In genomic region chr13:22041142-22041536, GRCm38 (mm10) we compare ENCODE assay signal across 8 mouse cellular contexts. TPM values are rescaled to one million over a fixed set of nuclear protein-coding genes. Genes with fewer than 3 reads are reported as not detected.
A peak's percentile ranks its signal among the peaks of the same experiment; 100 is the strongest.
DNase-seq lines count a peak whose midpoint lies in the region; ATAC-seq and TF ChIP-seq lines count a peak whose summit lies in the region.
"Not testable (repeated sequence)": the region's sequence is repeated elsewhere in the genome, so short reads cannot be mapped to it uniquely, and the experiment has no call there.

Gene Hist1h4i, minus strand, starts transcription at chr13:22041362.

- not testable (repeated sequence) for TF ChIP-seq CTCF in lung, embryonic 14.5 days (IDR thresholded peaks at IDR 0.05; ENCODE audit: low read depth)

- H3K4me2 ChIP-seq in lung, embryonic 14.5 days: peak within 1 kb of the TSS; percentile 80

- H3K4me3 ChIP-seq in lung, embryonic 14.5 days (ENCODE audit: low read depth, low read length): peak within 1 kb of the TSS; percentile 46

- H3K27ac ChIP-seq in lung, embryonic 14.5 days (ENCODE audit: low read depth): peak within 1 kb of the TSS; percentile 98

- not testable (repeated sequence) for H3K27me3 ChIP-seq in lung, embryonic 14.5 days (ENCODE audit: insufficient read depth, low read length)

- WGBS in lung, embryonic 14.5 days: 0% methylated on average over 23 of the region's 27 CpGs

- ATAC-seq in frontal cortex, adult (ENCODE audit: low TSS enrichment): peak; percentile 81
- peak; percentile 57 to 61 for ATAC-seq in hematopoietic stem cell, adult 5-6 weeks (replicated peaks in 1 of 2; ENCODE audit: insufficient read depth in 1 of 2, low FRiP score in 2 of 2, low TSS enrichment in 1 of 2, low read depth in 1 of 2, poor library complexity in 2 of 2, severe bottlenecking in 2 of 2)
- ATAC-seq in lung, embryonic 14.5 days (ENCODE audit: insufficient read depth): peak; percentile 64
- ATAC-seq in neutrophil, adult 5-6 weeks (ENCODE audit: extremely low read depth, insufficient number of reproducible peaks, low FRiP score, poor library complexity, severe bottlenecking): peak; percentile 76

- peak within 1 kb of the TSS; percentile 81 for H3K9ac ChIP-seq in lung, embryonic 14.5 days

- not testable (repeated sequence) for H3K4me1 ChIP-seq in lung, embryonic 14.5 days (ENCODE audit: insufficient read depth)

- not testable (repeated sequence) for H3K36me3 ChIP-seq in lung, embryonic 14.5 days (ENCODE audit: insufficient read depth)

- H3K9me3 ChIP-seq in lung, embryonic 14.5 days (ENCODE audit: low read depth, low read length): not testable (repeated sequence)

- DNase-seq in MEL-GATA-1-ER (ENCODE audit: extremely low read depth, low read depth): peak; percentile 89
- DNase-seq in cerebellum, adult 9-10 months: peak; percentile 98
- peak; percentile 95 to 98 for DNase-seq in layer of hippocampus, adult 8-10 months (ENCODE audit: low spot score in 2 of 2)
- DNase-seq in lung, embryonic 14.5 days: peak; percentile 98
- peak; percentile 99 for DNase-seq in testis, postnatal 14 days (ENCODE audit: low spot score)

RNA-seq across cellular contexts. Expression of gene Hist1h4i, which starts in this region (rescaled TPM):
- 41.9 and 76.5 TPM in 2 replicates for total RNA-seq in hematopoietic stem cell, adult 5-6 weeks (2017)
- 10 to 100 TPM; 55.1 to 70.7 (median 60.0) TPM for total RNA-seq in layer of hippocampus, adult 8-10 months (2022)
- 26.4 and 26.7 TPM in 2 replicates for polyA plus RNA-seq in lung, embryonic 14.5 days (2014; fragmentation: Nextera tagmentation; extraction: Ambion mirVana)
- 59.4 and 71.0 TPM in 2 replicates for total RNA-seq in neutrophil, adult 5-6 weeks (2017)

Comparison
In these comparisons a context has a peak if more than half of its experiments do, and no peak if none do; other contexts are left out.
1. Peak in every context shown above with its lines: DNase-seq, ATAC-seq, H3K4me3 ChIP-seq and H3K27ac ChIP-seq.